Mouse (Mus musculus) CH12.LX (cell line): ENCODE data around the gene Arfip1. TPM values are rescaled to one million over a fixed set of nuclear protein-coding genes. Genes with fewer than 3 reads are reported as not detected.

Experiments
- DNase-seq: peaks from one replicate; pipeline ENCODE4 v3.0.0-alpha.2; 2013; ENCODE audit errors: extremely low read depth
- H3K27ac ChIP-seq: 2 replicates; pipeline ENCODE4 v1.5.1; 2012; ENCODE audit warnings: low read depth, mild to moderate bottlenecking, control low read depth, moderate library complexity; ENCODE audit not compliant: insufficient read depth
- H3K27me3 ChIP-seq: replicated peaks from 2 replicates; pipeline ENCODE3; 2012; ENCODE audit warnings: inconsistent platforms
- H3K36me3 ChIP-seq, 2 experiments: replicated peaks in 1 of 2; 2 replicates each; pipeline versions ENCODE3 to v1.6.1; 2012; ENCODE audit warnings: inconsistent platforms in 1 of 2, low read length in 1 of 2, mild to moderate bottlenecking in 1 of 2, mixed read lengths in 1 of 2, moderate library complexity in 1 of 2; ENCODE audit not compliant: control insufficient read depth in 1 of 2, insufficient read depth in 1 of 2
- H3K4me1 ChIP-seq, 2 experiments: 2 replicates each; pipeline ENCODE4 v1.6.1; 2012; ENCODE audit warnings: inconsistent platforms in 1 of 2, moderate library complexity in 1 of 2; ENCODE audit not compliant: insufficient read depth in 2 of 2, control insufficient read depth in 1 of 2
- H3K4me2 ChIP-seq: 2 replicates; pipeline ENCODE4 v1.6.1; 2012; ENCODE audit warnings: low read depth, mild to moderate bottlenecking, control low read depth; ENCODE audit not compliant: poor library complexity, insufficient read depth, severe bottlenecking
- H3K4me3 ChIP-seq, 3 experiments: fragments of 150-350 bp in 1 of 3; sonication (generic) in 1 of 3; replicated peaks in 1 of 3; 2 replicates each; pipeline versions ENCODE3 to v1.5.1; 2011 to 2012; ENCODE audit warnings: low read depth in 2 of 3, low read length in 2 of 3, mild to moderate bottlenecking in 2 of 3, moderate library complexity in 2 of 3, control low read depth in 1 of 3, improper control_type of control experiment in 1 of 3, inconsistent platforms in 1 of 3, mixed read lengths in 1 of 3; ENCODE audit not compliant: poor library complexity in 1 of 3
- H3K79me2 ChIP-seq: replicated peaks from 2 replicates; pipeline ENCODE4 v1.6.1; 2012; ENCODE audit warnings: mild to moderate bottlenecking, moderate library complexity; ENCODE audit not compliant: control insufficient read depth, poor library complexity, insufficient read depth, severe bottlenecking; ENCODE audit errors: extremely low read depth
- H3K9ac ChIP-seq: 2 replicates; pipeline ENCODE4 v1.6.1; 2012; ENCODE audit warnings: low read depth, mild to moderate bottlenecking, control low read depth, moderate library complexity; ENCODE audit not compliant: insufficient read depth
- H3K9me3 ChIP-seq: replicated peaks from 2 replicates; pipeline ENCODE3; 2012; ENCODE audit warnings: low read length, inconsistent platforms, mixed read lengths
- BHLHE40 ChIP-seq: IDR thresholded peaks from 2 replicates; pipeline ENCODE4 v1.6.1; 2011; ENCODE audit warnings: mild to moderate bottlenecking, low read depth, low read length, improper control_type of control experiment
- CHD1 ChIP-seq: IDR thresholded peaks from 2 replicates; pipeline ENCODE4 v1.6.1; 2012; ENCODE audit warnings: low read depth, low read length, improper control_type of control experiment, inconsistent platforms
- CHD2 ChIP-seq: IDR thresholded peaks from 2 replicates; pipeline ENCODE4 v1.6.1; 2011; ENCODE audit warnings: low read length, improper control_type of control experiment
- E2F4 ChIP-seq: IDR thresholded peaks from 2 replicates; pipeline ENCODE4 v1.6.1; 2011; ENCODE audit warnings: low read depth, low read length, improper control_type of control experiment; ENCODE audit not compliant: insufficient replicate concordance
- ELF1 ChIP-seq: IDR thresholded peaks from 2 replicates; pipeline ENCODE4 v1.6.1; 2014; ENCODE audit warnings: low read depth, mild to moderate bottlenecking, inconsistent platforms, low read length, improper control_type of control experiment
- EP300 ChIP-seq: IDR thresholded peaks from 2 replicates; pipeline ENCODE4 v1.6.1; 2011; ENCODE audit warnings: low read length, improper control_type of control experiment
- ETS1 ChIP-seq: conservative IDR thresholded peaks from 2 replicates; pipeline ENCODE4 v1.6.1; 2012; ENCODE audit warnings: low read depth, mild to moderate bottlenecking, inconsistent platforms, low read length, improper control_type of control experiment, moderate library complexity
- IRF4 ChIP-seq: IDR thresholded peaks from 2 replicates; pipeline ENCODE4 v1.6.1; 2014; ENCODE audit warnings: low read depth, mild to moderate bottlenecking, inconsistent platforms, low read length, improper control_type of control experiment
- JUND ChIP-seq: conservative IDR thresholded peaks from 2 replicates; pipeline ENCODE4 v1.6.1; 2011; ENCODE audit warnings: low read depth, low read length, improper control_type of control experiment
- KAT2A ChIP-seq: IDR thresholded peaks from 2 replicates; pipeline ENCODE4 v1.6.1; 2012; ENCODE audit warnings: low read length, improper control_type of control experiment, inconsistent platforms; ENCODE audit not compliant: insufficient replicate concordance
- MAFK ChIP-seq: IDR thresholded peaks from 2 replicates; pipeline ENCODE4 v1.6.1; 2011; ENCODE audit warnings: low read length, improper control_type of control experiment; ENCODE audit not compliant: insufficient replicate concordance
- MAZ ChIP-seq: IDR thresholded peaks from 2 replicates; pipeline ENCODE4 v1.6.1; 2012; ENCODE audit warnings: low read depth, mild to moderate bottlenecking, inconsistent platforms, low read length, improper control_type of control experiment, moderate library complexity
- MEF2A ChIP-seq: IDR thresholded peaks from 2 replicates; pipeline ENCODE4 v1.6.1; 2014; ENCODE audit warnings: low read depth, mild to moderate bottlenecking, inconsistent platforms, low read length, improper control_type of control experiment, borderline replicate concordance
- MXI1 ChIP-seq: IDR thresholded peaks from 2 replicates; pipeline ENCODE4 v1.6.1; 2011; ENCODE audit warnings: mild to moderate bottlenecking, low read depth, low read length, improper control_type of control experiment
- MYC ChIP-seq: IDR thresholded peaks from 2 replicates; pipeline ENCODE4 v1.6.1; 2011; ENCODE audit warnings: low read depth, mild to moderate bottlenecking, improper control_type of control experiment, low read length
- NELFE ChIP-seq: IDR thresholded peaks from 2 replicates; pipeline ENCODE4 v1.6.1; 2011; ENCODE audit warnings: low read depth, low read length, improper control_type of control experiment
- PAX5 ChIP-seq: IDR thresholded peaks from 2 replicates; pipeline ENCODE4 v1.6.1; 2012; ENCODE audit warnings: low read length, inconsistent platforms, mixed read lengths
- POLR2AphosphoS2 ChIP-seq: IDR thresholded peaks from 2 replicates; pipeline ENCODE4 v1.6.1; 2011; ENCODE audit warnings: low read depth, low read length, improper control_type of control experiment
- RCOR1 ChIP-seq: conservative IDR thresholded peaks from 2 replicates; pipeline ENCODE4 v1.6.1; 2012; ENCODE audit warnings: low read depth, mild to moderate bottlenecking, inconsistent platforms, low read length, improper control_type of control experiment
- SMC3 ChIP-seq: IDR thresholded peaks from 2 replicates; pipeline ENCODE4 v1.6.1; 2011; ENCODE audit warnings: low read depth, low read length, improper control_type of control experiment
- UBTF ChIP-seq: IDR thresholded peaks from 2 replicates; pipeline ENCODE4 v1.6.1; 2012; ENCODE audit warnings: low read depth, mild to moderate bottlenecking, inconsistent platforms, low read length, improper control_type of control experiment, moderate library complexity
- ZC3H11A ChIP-seq: IDR thresholded peaks from 2 replicates; pipeline ENCODE4 v1.6.1; 2012; ENCODE audit warnings: low read depth, mild to moderate bottlenecking, inconsistent platforms, low read length, improper control_type of control experiment
- ZKSCAN1 ChIP-seq: IDR thresholded peaks from 2 replicates; pipeline ENCODE4 v1.6.1; 2012; ENCODE audit warnings: low read depth, inconsistent platforms, low read length, improper control_type of control experiment, borderline replicate concordance
- ZMIZ1 ChIP-seq: IDR thresholded peaks from 2 replicates; pipeline ENCODE4 v1.6.1; 2012; ENCODE audit warnings: low read depth, mild to moderate bottlenecking, inconsistent platforms, low read length, improper control_type of control experiment
- dilution Hi-C: fragments of 300-500 bp; cut with MboI; formaldehyde crosslinking; loops from 2 replicates; pipeline ENCODE4 v1.14.3; 2020; ENCODE audit warnings: low sequenced_read_pairs; ENCODE audit not compliant: extremely low pct_unique_long_range_greater_than_20kb, extremely low pct_ligation_motif_present
- in situ Hi-C: fragments of 300-500 bp; cut with MboI; formaldehyde crosslinking; loops from 3 replicates; pipeline ENCODE4 v1.14.3; 2019; ENCODE audit warnings: low sequenced_read_pairs, low pct_ligation_motif_present, low pct_unique_long_range_greater_than_20kb, mixed read lengths
- polyA plus RNA-seq: library from polyadenylated mRNA; unstranded; fragments of >175 nt; gene quantifications from 2 replicates; pipeline ENCODE4 v1.2.1, GENCODE M21; 2012; ENCODE audit warnings: low read depth; ENCODE audit not compliant: insufficient read length
- total RNA-seq, 2 experiments: library from RNA; depleted of rRNA; stranded (reverse); fragments of 300-350 nt in 1 of 2; fragments of >200 nt in 1 of 2; gene quantifications; 2 replicates each; pipeline ENCODE4 v1.2.3; 2012 to 2014

The Arfip1 gene
- total and polyA plus RNA-seq, 3 experiments: 29.6 to 66.5 (median 36.8) TPM

GRCm38 (mm10) chr3:84500491-84500890 is 81.9 kb downstream of the Arfip1 start:
- no peak overlapping the region for H3K9ac ChIP-seq
- dilution Hi-C loops: no loop called here
- in situ Hi-C loops: no loop called here

GRCm38 (mm10) chr3:84497718-84498117 is 84.7 kb downstream of the Arfip1 start:
- Histone ChIP-seq H3K36me3 (peaks cover 7 to 48% of the 10 kb centered on the region in 2 experiments), H3K4me2 (no peak overlapping the region), H3K79me2 (no peaks in the 10 kb centered on the region), H3K9ac (no peak overlapping the region), H3K27ac (no peak overlapping the region; the same call in 1 of the 2 replicates), H3K4me3 (no peak overlapping the region), H3K27me3 (no peaks in the 10 kb centered on the region)
- in situ Hi-C loops (no loop called here), dilution Hi-C loops (no loop called here)
- no peak for DNase-seq
- TF ChIP-seq MAZ: no peak
- no peak for TF ChIP-seq MXI1
- TF ChIP-seq JUND: no peak
- TF ChIP-seq IRF4: no peak
- no peak for TF ChIP-seq PAX5
- TF ChIP-seq POLR2AphosphoS2: no peak
- TF ChIP-seq RCOR1: no peak
- TF ChIP-seq ELF1: no peak
- TF ChIP-seq MAFK: no peak
- TF ChIP-seq SMC3: no peak
- no peak for TF ChIP-seq ZC3H11A
- TF ChIP-seq CHD2: no peak
- no peak for TF ChIP-seq UBTF
- TF ChIP-seq EP300: no peak
- TF ChIP-seq E2F4: no peak
- TF ChIP-seq, all 38 proteins: peak for 0
- Histone ChIP-seq H3K9me3 (no peaks in the 10 kb centered on the region), H3K4me1 (no peaks in the 10 kb centered on the region)

More at GRCm38 (mm10) chr3:84500491-84500890, 81.9 kb downstream of the Arfip1 start:
- TF ChIP-seq EP300: no peak
- no peak for TF ChIP-seq MYC
- TF ChIP-seq ETS1: no peak
- TF ChIP-seq KAT2A: no peak
- TF ChIP-seq MAFK: no peak
- TF ChIP-seq ZKSCAN1: no peak
- no peak for TF ChIP-seq ZMIZ1
- TF ChIP-seq CHD1: no peak
- no peak for TF ChIP-seq JUND
- no peak for TF ChIP-seq ELF1
- no peak for TF ChIP-seq NELFE
- no peak for TF ChIP-seq MEF2A
- no peak for TF ChIP-seq BHLHE40
- Histone ChIP-seq H3K4me1 (peaks cover 0 to 6% of the 10 kb centered on the region in 2 experiments; a peak in 1 of 4 replicates), H3K79me2 (no peaks in the 10 kb centered on the region), H3K9me3 (no peaks in the 10 kb centered on the region), H3K36me3 (peaks cover 9 to 44% of the 10 kb centered on the region in 2 experiments), H3K4me2 (no peak overlapping the region), H3K27ac (no peak overlapping the region), H3K27me3 (no peaks in the 10 kb centered on the region), H3K4me3 (no peak overlapping the region)
- no peak for DNase-seq
